Mouse (Mus musculus): ENCODE measurements at regions not wholly inside any gene's neighbourhood (a gene's known extent, or its start where the extent isn't known, plus 50 kb on each side); places are given as distances from the start of the nearest gene placed in this dataset.

DNA sequence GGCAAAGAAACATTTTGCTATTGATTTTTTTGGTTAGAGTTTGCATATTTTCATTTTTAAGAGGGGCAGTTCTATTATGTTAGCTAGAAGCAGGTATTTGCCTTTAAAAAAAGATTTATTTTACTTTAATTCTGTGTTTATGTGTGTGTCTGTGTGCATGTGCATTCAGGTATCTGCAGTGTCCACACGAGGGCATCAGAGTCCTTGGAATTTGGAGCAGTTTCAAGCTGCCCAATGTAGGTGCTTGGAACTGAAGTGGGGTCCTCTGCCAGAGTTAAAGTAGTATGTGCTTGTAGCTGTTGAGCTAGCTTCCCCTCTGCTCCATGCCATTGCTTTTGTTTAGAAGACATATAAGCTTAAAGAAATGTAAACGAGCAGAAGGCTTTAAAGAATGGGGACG lies 89.1 kb downstream of the 9330182O14Rik start:
- no peak for DNase-seq

DNA sequence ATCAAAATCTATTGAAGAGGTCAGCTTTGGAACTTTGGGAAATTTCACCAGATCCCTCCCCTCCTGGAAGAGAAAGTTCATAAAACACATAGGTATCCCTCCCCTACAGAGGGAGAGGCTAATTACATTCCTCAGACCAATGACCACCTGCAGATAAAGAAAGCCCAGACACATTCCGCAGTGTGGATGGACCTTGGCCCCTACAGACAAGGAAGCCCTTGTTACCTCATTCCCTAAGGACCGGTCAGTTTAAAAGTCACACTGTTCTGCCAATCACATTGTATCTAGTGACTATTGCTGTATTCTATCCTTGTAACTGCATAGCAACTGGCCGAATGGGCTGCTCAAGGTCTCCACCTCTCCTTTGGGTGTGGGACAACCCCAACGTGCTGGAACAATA lies 107.6 kb downstream of the 9330182O14Rik start:
- no peak for DNase-seq

DNA sequence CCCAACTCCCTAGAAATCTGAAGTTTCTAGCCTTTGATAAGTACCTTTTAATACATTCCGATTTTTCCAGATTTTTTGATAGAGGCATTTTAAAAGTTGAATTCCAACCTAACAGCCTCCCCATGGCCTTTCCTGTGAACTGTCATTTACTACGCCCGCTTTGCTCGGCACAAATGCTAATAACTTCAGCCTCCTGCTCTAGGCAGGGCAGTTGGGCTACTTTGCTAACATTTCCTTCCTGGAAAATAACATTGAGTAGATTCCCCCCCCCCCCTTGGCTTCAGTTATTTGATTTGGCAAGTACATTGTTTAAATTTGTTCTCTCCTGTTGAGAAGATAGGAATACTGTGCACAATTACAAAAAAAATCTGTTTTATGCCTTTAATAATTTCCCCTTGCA lies 114.8 kb downstream of the 9330182O14Rik start:
- no peak for DNase-seq

- no peak for DNase-seq
Measured at GRCm38 (mm10) chr15:40259433-40259832, 125.3 kb downstream of the 9330182O14Rik start.

- no peak for DNase-seq
Measured at GRCm38 (mm10) chr15:40279021-40279420, 144.9 kb downstream of the 9330182O14Rik start.

DNA sequence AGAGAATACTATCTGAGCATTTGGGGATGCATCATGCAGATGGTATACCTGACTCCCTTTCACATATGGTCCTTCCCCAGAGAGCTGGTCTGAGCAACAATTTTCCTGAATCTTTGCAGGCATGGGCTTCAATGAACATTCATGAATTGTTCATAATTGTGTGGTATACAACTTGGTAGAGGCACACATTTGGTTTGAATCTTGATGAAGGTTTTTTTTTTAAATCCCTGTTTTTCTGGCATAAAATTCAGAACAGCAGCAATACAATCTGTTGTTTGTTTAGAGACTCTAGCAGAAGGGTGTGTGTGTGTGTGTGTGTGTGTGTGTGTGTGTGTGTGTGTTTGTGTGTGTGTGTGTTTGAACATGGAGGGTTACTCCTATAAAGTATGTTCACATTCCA lies 146.4 kb downstream of the 9330182O14Rik start:
- no peak for DNase-seq

DNA sequence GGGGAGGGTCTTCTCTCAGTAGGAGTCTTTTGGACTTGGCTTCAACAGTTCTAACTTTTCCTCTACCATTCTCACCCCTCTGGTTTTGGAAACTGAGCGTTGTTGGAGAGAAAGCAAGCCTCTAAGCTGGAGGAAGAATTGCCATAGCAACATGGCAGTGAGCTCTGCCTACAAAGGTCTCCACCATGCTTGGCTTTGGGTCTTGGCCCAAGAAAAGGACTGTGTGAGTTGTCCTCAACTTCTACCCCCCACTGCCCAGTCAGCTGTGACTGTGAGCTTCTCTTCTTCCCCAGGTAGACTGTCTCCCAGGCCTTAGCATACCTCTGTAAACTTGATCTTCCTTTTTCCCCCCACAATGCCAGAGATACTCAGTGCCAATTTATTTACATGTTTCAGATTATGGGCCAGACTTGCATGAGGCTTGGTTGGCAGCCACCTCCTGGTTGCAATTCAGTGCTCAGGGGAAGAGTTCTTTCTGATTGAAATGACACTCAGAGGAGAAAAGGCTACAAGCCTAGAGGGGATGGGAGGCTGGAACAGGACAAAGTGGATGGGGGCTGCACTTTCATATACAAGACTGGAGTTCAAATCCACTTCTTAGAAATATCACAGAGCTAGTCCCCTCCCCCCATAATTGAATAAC lies 147.0 kb downstream of the 9330182O14Rik start:
- no peak for DNase-seq

GRCm38 (mm10) chr15:40291602-40292001 lies 157.4 kb downstream of the 9330182O14Rik start:
- DNase-seq: no peak

GRCm38 (mm10) chr15:40312226-40312625 lies 178.1 kb downstream of the 9330182O14Rik start:
- DNase-seq: peak; percentile 74

GRCm38 (mm10) chr15:40339746-40340145 lies 205.6 kb downstream of the 9330182O14Rik start:
- DNase-seq: no peak

- DNase-seq: no peak
Measured at GRCm38 (mm10) chr15:40340269-40340668, 206.1 kb downstream of the 9330182O14Rik start.

GRCm38 (mm10) chr15:40351473-40351872 lies 217.3 kb downstream of the 9330182O14Rik start:
- no peak for DNase-seq

GRCm38 (mm10) chr15:40354802-40355487 lies 220.8 kb downstream of the 9330182O14Rik start:
- DNase-seq: no peak

- DNase-seq: no peak
Measured at GRCm38 (mm10) chr15:40356096-40356495, 221.9 kb downstream of the 9330182O14Rik start.

DNA sequence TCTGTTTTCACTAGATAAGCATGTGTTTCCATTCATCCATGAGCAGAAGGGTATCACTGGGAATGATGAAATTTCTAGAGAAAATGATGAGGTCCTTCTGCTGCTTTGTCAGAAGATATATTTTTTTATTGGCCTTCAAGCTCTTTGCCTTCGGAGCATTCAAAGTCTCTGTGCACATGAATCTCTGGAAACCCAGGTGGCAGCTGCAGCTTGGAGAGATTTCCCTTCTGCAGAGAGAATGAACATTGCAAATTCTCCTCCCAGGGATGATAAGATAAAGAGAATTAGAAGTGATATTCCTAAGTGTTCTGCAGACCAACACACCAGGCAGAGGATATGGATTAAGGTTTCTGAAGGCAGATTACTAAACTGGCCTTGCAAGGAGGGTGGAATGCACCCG lies 224.2 kb downstream of the 9330182O14Rik start:
- DNase-seq: no peak

- DNase-seq: peak; percentile 95
Measured at GRCm38 (mm10) chr15:40361849-40362533, 227.8 kb downstream of the 9330182O14Rik start.

DNA sequence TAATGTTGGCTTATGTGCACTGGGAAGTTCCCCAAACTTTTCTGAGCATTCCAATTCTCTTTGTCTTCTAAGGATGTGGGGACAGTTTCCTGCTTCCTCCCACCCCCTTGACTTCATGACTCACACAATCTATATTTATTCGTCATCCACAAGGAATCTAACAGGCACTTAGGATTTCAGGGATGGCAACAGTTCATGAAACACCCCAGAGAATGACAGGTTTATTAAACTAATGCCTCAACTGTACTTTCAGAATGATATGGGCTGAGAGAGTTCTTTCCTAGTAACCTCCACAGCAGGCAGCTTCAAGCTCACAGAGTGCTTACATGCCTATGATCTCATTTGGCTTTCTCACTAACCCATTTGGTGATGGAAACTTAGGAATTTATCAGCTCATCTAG lies 230.1 kb downstream of the 9330182O14Rik start:
- no peak for DNase-seq

GRCm38 (mm10) chr15:40365613-40366012 lies 231.4 kb downstream of the 9330182O14Rik start:
- DNase-seq: no peak

GRCm38 (mm10) chr15:40367026-40367425 lies 232.9 kb downstream of the 9330182O14Rik start:
- no peak for DNase-seq

DNA sequence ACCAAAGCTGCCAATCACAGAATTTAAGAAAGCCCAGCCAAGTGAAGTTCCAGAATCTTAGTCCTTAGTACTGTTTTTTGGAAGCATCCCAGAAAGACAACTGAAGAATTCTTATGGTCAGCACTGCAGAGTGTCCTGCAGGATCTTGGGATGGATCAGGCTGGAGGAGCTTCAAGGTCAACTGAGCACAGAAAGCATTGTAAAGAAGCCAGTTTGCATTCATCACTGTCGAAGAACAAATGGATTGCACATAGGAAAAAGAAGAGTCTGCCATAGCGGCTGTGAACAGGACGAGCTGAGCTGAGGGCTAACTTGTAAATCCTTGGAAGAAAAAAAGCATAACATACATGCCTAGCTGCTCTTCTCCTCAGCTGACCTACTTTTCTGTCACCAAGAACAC lies 234.6 kb downstream of the 9330182O14Rik start:
- no peak for DNase-seq

- DNase-seq: no peak
Measured at GRCm38 (mm10) chr15:40371486-40371885, 237.3 kb downstream of the 9330182O14Rik start.

DNA sequence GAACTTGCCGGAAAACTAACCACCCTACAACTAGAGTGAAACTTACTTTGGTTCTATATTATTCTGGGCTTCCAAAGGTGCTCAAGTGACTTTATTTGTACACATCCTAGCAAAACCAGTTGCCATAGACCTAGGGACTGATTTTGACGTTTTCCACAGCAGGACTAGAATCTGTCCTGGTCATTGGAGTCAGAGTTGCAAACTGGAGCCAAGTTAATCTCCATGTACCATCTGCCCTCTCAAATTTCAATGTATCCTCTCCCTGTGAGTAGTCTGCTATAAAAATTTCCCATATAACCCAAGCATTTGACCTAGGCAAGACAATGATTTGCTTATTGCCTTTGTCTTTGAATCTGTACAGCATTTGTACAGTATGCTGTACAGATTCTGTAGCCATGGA lies 252.4 kb downstream of the 9330182O14Rik start:
- peak; percentile 73 for DNase-seq

DNA sequence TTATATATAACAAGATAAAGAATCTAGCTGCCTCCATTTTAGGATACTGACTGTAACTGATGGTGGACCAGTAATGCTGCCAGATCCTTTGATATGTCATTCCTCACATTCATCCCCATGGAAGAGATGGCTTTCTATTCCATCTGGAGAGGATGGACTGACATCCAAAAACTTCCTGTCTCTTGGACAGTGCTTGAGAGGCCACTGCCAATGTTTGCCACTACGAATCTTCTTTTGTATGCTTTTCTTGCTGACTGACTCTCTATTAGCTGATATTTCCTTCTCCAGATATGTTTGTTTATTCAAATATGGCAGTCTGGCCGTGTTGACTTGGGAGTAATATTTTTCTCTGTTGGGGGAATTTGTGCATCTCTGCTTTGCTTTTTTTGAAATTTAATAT lies 253.6 kb downstream of the 9330182O14Rik start:
- no peak for DNase-seq

DNA sequence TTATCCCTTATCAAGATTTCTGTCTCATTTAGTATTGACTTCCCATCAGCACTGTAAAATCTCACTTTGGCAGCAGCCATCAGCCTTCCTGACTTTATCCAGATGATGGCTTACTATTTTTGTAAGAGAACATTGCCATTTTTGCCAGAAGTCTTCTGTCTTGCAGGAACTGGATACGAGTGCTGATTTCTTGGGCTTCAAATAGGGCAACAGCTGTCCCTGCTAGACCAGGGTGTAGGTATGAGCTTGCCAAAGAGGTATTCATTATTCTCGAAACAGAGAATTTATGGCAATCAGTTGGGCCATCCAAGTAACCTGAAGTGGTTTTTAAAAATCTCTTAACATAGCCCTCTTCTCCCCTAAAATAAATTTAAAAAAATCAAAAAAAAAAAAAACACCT lies 254.6 kb downstream of the 9330182O14Rik start:
- DNase-seq: peak; percentile 56
